Comparison of ENCODE assay signal across 16 mouse cellular contexts in genomic region chr13:46485605-46486004, GRCm38 (mm10).
"Had no signal": no experiment of that assay in that cellular context is flagged by ENCODE, and none has a peak within 500 bp of the region (broad histone marks: within the 10 kb centered on the region; RNA-seq: fewer than 3 reads in every experiment).

No protein-coding gene starts in this region.

- H3K4me3 ChIP-seq: neural tube, embryonic 13.5 days; neural tube, embryonic 15.5 days; stomach, embryonic 15.5 days had no signal

- H3K9ac ChIP-seq: neural tube, embryonic 13.5 days; neural tube, embryonic 15.5 days; stomach, embryonic 15.5 days had no signal

- H3K27me3 ChIP-seq: neural tube, embryonic 13.5 days; neural tube, embryonic 15.5 days; stomach, embryonic 15.5 days had no signal

- H3K9me3 ChIP-seq: neural tube, embryonic 13.5 days; neural tube, embryonic 15.5 days; stomach, embryonic 15.5 days had no signal

- DNase-seq: retina, postnatal 1 day; right cerebral cortex, adult 18-20 months; right cerebral cortex, postnatal 14 days; right cerebral cortex, postnatal 25 days; right cerebral cortex, postnatal 4 days; spleen, adult 18-20 months; thymus, adult 18-20 months; thymus, adult 2 months; thymus, postnatal 14 days; thymus, postnatal 25 days; thymus, postnatal 36 days; thymus, postnatal 4 days had no signal

- H3K27ac ChIP-seq: neural tube, embryonic 13.5 days; neural tube, embryonic 15.5 days; stomach, embryonic 15.5 days; stomach, postnatal 0 days had no signal

- H3K4me1 ChIP-seq: neural tube, embryonic 13.5 days; neural tube, embryonic 15.5 days had no signal

- H3K4me2 ChIP-seq: neural tube, embryonic 13.5 days; neural tube, embryonic 15.5 days; stomach, embryonic 15.5 days had no signal

- H3K36me3 ChIP-seq: neural tube, embryonic 13.5 days; neural tube, embryonic 15.5 days; stomach, embryonic 15.5 days had no signal
